In genomic region chr2:173257610-173258009, GRCm38 (mm10) we compare ENCODE assay signal across 8 mouse cellular contexts. TPM values are rescaled to one million over a fixed set of nuclear protein-coding genes. Genes with fewer than 3 reads are reported as not detected.
DNase-seq lines count a peak whose midpoint lies in the region; ATAC-seq lines count a peak whose summit lies in the region.

No protein-coding gene starts in this region.

- H3K9me3 ChIP-seq in lung, embryonic 15.5 days: no peaks in the 10 kb centered on the region
- no peaks in the 10 kb centered on the region for H3K9me3 ChIP-seq in stomach, embryonic 14.5 days (ENCODE audit: control insufficient read depth, low read depth, low read length)

- H3K27me3 ChIP-seq in lung, embryonic 15.5 days: no peaks in the 10 kb centered on the region
- H3K27me3 ChIP-seq in stomach, embryonic 14.5 days (ENCODE audit: control insufficient read depth, insufficient read depth, low read length): no peaks in the 10 kb centered on the region

- H3K27ac ChIP-seq in lung, embryonic 15.5 days: peak overlapping the region; percentile 81
- H3K27ac ChIP-seq in stomach, embryonic 14.5 days (ENCODE audit: low read length): peak overlapping the region; percentile 83

- H3K9ac ChIP-seq in lung, embryonic 15.5 days: no peak overlapping the region
- no peak overlapping the region for H3K9ac ChIP-seq in stomach, embryonic 14.5 days (replicated peaks; ENCODE audit: low read depth, low read length)

- no peak for ATAC-seq in cerebellum, adult (ENCODE audit: insufficient number of reproducible peaks, low FRiP score, low TSS enrichment)
- no peak for ATAC-seq in lung, embryonic 15.5 days (ENCODE audit: borderline replicate concordance, extremely low read depth, low FRiP score, low TSS enrichment)
- no peak for ATAC-seq in stomach, embryonic 14.5 days (ENCODE audit: insufficient number of reproducible peaks, insufficient read depth, low FRiP score, low read depth)

- intact Hi-C loops in gastrocnemius, postnatal 14 days (cut with DNase I; ENCODE audit: low total_unique reads): no loop called here

- no peak overlapping the region for H3K4me3 ChIP-seq in lung, embryonic 15.5 days
- H3K4me3 ChIP-seq in stomach, embryonic 14.5 days (ENCODE audit: low read depth, low read length): no peak overlapping the region

- H3K36me3 ChIP-seq in lung, embryonic 15.5 days: no peaks in the 10 kb centered on the region
- no peaks in the 10 kb centered on the region for H3K36me3 ChIP-seq in stomach, embryonic 14.5 days (ENCODE audit: control insufficient read depth, insufficient read depth, low read length)

- peaks cover 99% of the 10 kb centered on the region for H3K4me1 ChIP-seq in lung, embryonic 15.5 days
- peaks cover 86% of the 10 kb centered on the region for H3K4me1 ChIP-seq in stomach, embryonic 14.5 days (ENCODE audit: control insufficient read depth, insufficient read depth, low read length)

- H3K4me2 ChIP-seq in lung, embryonic 15.5 days: no peak overlapping the region
- H3K4me2 ChIP-seq in stomach, embryonic 14.5 days (replicated peaks; ENCODE audit: low read depth, low read length): no peak overlapping the region

- 18% methylated on average over 7 of the region's 7 CpGs for whole genome bisulfite sequencing in lung, embryonic 15.5 days
- 37% methylated on average over 7 of the region's 7 CpGs for WGBS in stomach, embryonic 14.5 days

- DNase-seq in cerebellum, adult 11 months: peak; percentile 42
- peak; percentile 85 to 87 for DNase-seq in cerebellum, postnatal 14 days
- DNase-seq in gastrocnemius, postnatal 14 days: peak; percentile 82
- DNase-seq in kidney, adult 8-10 months: peak; percentile 91 to 92
- DNase-seq in thymus, postnatal 25 days: no peak

RNA-seq across cellular contexts. Expression of gene Pmepa1, which starts 18.7 kb away (rescaled TPM):
- total RNA-seq in gastrocnemius, postnatal 14 days (2021): 10 to 100 TPM; 11.1 to 12.1 TPM
- polyA plus RNA-seq in lung, embryonic 15.5 days (2015; fragmentation: Nextera tagmentation; extraction: Ambion mirVana): 7.3 and 7.7 TPM in 2 replicates
- polyA plus RNA-seq in stomach, embryonic 14.5 days (2014; fragmentation: Nextera tagmentation; extraction: Ambion mirVana): 13.3 and 14.8 TPM in 2 replicates

RNA-seq across cellular contexts. Expression of gene Zbp1, which starts 38.9 kb away (rescaled TPM):
- not detected for total RNA-seq in gastrocnemius, postnatal 14 days (2021)
- 0.43 and 0.95 TPM in 2 replicates for polyA plus RNA-seq in lung, embryonic 15.5 days (2015; fragmentation: Nextera tagmentation; extraction: Ambion mirVana)
- 0.91 TPM in 1 of 2 replicates, not detected in the other for polyA plus RNA-seq in stomach, embryonic 14.5 days (2014; fragmentation: Nextera tagmentation; extraction: Ambion mirVana)
